Mouse (Mus musculus) heart, postnatal 25 days (tissue): Measurements from ENCODE around the gene Hnrnpll. TPM values are rescaled to one million over a fixed set of nuclear protein-coding genes. Genes with fewer than 3 reads are reported as not detected.
"Not testable (repeated sequence)": the region's sequence is repeated elsewhere in the genome, so short reads cannot be mapped to it uniquely, and the experiment has no call there.

Experiments used
- DNase-seq: peaks from one replicate; pipeline ENCODE4 v3.0.0; 2022; ENCODE audit warnings: low spot score
- intact Hi-C: fragments of 180-260 bp; cut with DNase I; formaldehyde crosslinking; loops from one replicate; pipeline ENCODE4 v1.15.1; 2025
- total RNA-seq, 2 experiments: library from RNA; stranded (reverse); gene quantifications; 2 replicates each; pipeline ENCODE4 v1.2.3; 2021

Gene Hnrnpll
- total RNA-seq, 2 experiments from 2014 or later = 21.0 to 22.3 TPM

GRCm38 (mm10) chr17:80060828-80061782, 1.0 kb downstream of the Hnrnpll start:
- intact Hi-C loops = loop anchor here (5.0 kb wide), 1 partner anchor 66 kb away; the partner anchor contains the start of gene Galm
- peak; percentile 4 for DNase-seq

- DNase-seq = no peak
- intact Hi-C loops = loop anchor here (5.0 kb wide), 1 partner anchor 67 kb away; the partner anchor contains the start of gene Galm
Observed at GRCm38 (mm10) chr17:80060151-80060550, 2.0 kb downstream of the Hnrnpll start.

GRCm38 (mm10) chr17:80059731-80060130, 2.4 kb downstream of the Hnrnpll start:
- no peak for DNase-seq
- intact Hi-C loops = loop anchor here (5.0 kb wide), 1 partner anchor 68 kb away; the partner anchor contains the start of gene Galm

DNA sequence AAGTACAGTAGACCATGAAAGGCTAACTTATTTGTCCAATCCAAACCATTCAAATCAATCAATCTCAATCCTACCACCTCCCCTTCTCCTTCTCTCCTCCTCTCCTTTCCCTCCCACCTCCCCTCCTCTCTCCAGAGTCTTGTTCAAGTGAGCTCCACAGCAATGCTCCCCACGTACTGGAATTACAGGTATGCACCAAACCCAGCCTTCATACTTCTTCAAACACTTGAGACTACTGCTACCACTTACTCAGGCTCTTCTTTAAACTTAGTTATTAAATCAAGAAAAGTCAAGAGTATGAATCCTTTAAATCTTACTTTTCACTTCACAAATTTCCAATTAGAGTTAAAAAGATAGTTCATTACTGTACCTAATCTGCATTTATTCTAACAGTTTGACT, 3.6 kb downstream of the Hnrnpll start:
- no peak for DNase-seq
- intact Hi-C loops = no loop called here

GRCm38 (mm10) chr17:80053931-80054734, 8.0 kb downstream of the Hnrnpll start:
- no peak for DNase-seq
- intact Hi-C loops = no loop called here

DNA sequence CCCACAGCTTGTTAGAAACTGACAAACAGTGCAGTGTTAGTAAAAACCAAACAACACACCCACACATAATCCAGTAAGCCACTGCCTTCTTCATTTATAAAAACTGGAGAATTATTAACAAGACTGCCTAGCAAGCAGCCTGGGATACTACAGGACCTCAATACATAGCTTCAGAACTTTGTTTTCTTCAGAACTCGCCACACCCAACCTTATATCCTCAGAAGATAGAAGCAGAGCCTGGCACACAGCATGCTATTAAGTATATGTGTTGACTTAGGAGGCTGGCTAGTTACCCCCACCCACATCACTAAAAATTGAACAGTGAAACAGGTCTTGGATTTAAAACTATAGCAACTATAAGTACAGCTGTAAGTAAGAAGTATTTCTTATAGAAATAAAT, 10.5 kb downstream of the Hnrnpll start:
- intact Hi-C loops = no loop called here
- no peak for DNase-seq

DNA sequence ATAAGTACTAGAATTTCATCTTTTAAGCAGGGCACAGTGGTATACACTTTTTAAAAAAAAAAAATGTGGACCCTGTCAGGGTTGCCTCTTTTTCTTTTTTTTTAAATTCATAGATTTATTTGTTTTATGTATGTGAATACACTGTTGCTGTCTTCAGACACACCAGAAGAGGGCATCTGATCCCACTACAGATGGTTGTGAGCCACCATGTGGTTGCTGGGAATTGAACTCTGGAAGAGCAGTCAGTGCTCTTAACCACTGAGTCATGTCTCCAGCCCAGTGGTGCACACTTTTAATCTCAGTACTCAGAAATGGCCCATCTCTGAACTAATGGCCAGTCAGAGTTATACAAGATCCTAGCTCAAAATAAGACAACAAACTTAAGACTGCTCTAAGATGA, 12.8 kb downstream of the Hnrnpll start:
- DNase-seq, intact Hi-C loops: not testable (repeated sequence)

DNA sequence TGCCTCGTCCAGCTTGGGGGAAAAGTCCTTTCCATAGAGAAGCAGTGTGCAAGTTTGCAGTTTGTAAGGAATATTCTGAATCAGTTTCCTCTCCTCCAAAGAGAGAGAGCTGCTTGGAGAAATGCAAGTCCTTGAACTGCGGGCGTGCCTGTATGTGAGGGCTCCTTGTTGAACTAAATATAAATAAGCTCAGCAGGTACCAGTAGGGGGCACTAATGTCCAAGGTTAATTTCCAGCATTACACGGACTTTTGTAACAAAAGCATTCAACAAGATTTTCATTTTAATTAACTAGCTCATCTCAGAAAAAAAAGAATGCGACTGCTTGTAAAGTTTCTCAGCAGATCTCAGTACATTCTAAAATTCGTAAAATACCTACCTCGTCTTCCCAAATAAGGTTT, 13.9 kb downstream of the Hnrnpll start:
- intact Hi-C loops = loop anchor here (1.0 kb wide), 1 partner anchor 132 kb away; no protein-coding TSS in a partner anchor
- DNase-seq = no peak

DNA sequence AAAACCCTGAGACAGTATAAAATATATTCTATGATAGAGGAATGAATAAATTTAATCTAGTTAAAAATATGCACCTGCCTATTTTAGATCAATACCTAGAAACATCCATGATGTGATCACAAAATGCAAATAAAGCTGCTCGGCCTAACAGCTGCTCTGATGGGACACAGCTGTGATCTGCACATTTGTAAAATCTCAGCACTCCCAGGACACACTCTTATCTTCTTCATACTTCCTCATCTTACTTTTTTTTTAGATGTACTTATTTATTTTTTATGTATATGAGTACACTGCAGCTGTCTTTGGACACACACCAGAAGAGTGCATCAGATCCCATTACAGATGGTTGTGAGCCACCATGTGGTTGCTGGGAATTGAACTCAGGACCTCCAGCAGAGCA, 20.4 kb downstream of the Hnrnpll start:
- intact Hi-C loops = no loop called here
- no peak for DNase-seq

DNA sequence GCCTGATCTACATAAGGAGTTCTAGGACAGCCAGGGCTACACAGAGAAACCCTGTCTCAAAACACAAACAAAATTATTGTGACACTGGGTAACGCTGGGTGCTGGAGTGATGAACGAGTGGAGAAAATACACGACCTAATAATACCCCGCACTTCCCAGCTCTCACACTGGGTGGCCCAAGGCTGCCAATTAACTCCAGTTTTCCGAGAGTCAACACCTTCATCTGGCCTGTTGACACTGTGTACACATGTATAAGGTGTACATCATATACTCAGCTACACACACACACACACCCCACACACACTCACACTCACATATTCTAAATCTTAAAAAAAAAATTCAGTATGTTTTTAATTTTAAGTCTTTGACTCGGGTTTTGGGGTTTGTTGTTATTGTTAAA, 33.5 kb downstream of the Hnrnpll start:
- DNase-seq = no peak
- intact Hi-C loops = no loop called here

GRCm38 (mm10) chr17:80026189-80026936, 35.8 kb downstream of the Hnrnpll start:
- DNase-seq = no peak
- intact Hi-C loops = no loop called here

DNA sequence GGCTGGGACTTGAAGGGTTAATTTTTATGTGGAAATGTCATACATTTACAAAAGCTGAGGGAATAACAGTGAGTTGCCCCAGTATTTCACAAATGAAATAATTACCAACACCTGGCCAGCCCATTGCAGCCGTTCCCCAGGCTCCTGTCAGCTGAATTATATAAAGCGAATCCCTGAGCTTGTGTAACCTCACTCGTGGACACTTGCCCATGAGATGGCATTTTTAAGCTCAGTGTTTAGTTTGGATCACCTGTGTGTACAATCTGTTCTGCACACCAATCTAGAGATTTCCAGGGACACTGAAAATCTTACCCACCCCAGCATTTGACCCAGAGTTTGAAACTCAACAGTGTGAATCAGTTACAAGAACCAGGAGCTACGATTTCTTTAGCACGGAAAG, 40.0 kb downstream of the Hnrnpll start:
- intact Hi-C loops = no loop called here
- DNase-seq = no peak

DNA sequence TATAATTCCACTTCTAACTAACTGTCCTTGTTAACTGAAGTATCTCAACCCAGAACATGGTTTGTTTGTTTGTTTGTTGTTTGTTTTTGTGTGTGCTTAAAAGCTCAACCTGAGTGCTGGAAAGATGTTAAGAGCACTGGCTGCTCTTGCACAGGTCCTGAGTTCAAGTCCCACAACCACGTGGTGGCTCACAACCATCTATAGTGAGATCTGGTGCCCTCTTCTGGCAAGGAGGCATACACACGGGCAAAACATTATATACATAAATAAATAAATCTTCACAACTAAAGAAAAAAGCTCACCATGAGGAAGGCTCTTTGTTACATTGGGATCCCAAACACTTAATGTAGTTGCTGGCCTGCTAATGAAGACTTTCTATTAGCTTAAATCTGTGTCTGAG, 41.6 kb downstream of the Hnrnpll start:
- DNase-seq = no peak
- intact Hi-C loops = no loop called here

DNA sequence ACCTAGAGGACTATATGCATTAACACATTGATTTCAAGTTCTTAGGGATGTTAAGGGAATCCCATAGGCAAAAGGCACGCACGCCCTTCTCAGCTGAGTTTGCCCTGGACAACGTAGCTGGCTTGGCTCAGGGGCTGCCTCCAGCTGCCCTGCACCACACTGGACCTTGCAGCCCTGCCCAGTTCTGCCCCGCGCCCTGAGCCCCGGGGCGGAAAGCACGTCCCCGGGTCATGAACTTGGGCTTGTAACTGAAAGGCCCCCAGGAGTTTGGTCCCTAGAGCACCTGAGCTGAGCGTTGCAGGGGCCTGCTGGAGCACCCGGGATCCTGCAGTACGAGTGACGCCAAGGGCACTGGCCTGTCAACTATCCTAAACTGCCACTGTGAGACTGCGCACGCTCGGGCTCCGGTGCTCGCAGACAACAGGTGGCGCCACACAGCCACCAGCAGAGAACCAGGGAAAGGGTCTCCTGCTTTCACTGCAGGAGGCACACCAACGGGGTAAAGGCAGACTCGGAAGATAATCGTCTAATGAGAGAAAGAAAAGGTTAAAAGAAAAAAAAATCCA, 43.1 kb downstream of the Hnrnpll start:
- intact Hi-C loops = no loop called here
- DNase-seq = no peak

DNA sequence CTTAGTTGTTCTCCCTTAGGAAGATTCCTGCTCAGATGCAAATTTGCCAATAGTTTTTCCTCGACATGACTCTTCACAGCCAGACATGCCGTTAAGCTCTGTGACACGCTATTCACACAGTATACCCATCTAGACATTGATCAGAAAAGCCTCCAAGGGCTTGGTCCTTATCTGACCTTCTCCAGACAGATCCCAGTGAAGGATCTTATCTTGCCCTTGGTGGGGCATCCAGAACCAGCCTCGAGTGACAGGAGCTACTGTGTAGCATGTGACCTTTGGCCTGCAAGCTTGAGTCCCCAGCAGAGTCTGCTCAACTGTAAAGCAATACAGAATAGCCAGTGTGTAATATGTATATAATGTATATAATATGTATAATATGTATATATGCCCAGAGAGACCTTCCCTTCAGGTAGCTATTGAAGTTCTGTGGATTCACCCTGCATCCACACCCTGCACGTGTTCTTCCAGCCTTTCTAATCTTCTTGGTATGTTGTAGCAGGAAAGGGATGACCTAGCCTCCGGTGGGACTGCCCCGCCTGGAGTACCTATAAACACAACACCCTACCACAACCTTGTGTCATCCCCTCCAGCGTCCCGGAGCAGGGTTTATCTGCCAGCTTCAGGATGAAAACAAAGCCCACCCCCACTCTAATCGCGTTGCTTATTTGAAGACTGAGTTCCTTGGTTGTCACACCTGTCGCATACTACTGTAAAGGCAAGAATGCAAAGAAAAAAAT, 43.7 kb downstream of the Hnrnpll start:
- intact Hi-C loops = no loop called here
- no peak for DNase-seq

- no peak for DNase-seq
- intact Hi-C loops = no loop called here
Observed at GRCm38 (mm10) chr17:80017389-80017788, 44.7 kb downstream of the Hnrnpll start.

DNA sequence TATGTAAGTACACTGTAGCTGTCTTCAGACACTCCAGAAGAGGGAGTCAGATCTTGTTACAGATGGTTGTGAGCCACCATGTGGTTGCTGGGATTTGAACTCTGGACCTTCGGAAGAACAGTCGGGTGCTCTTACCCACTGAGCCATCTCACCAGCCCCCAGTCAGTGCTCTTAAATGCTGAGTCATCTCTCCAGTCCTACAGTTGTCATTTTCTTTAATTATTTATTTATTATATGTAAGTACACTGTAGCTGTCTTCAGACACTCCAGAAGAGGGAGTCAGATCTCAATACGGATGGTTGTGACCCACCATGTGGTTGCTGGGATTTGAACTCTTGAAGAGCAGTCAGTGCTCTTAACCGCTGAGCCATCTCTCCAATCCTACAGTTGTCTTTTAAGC, 45.7 kb downstream of the Hnrnpll start:
- intact Hi-C loops, DNase-seq: not testable (repeated sequence)

DNA sequence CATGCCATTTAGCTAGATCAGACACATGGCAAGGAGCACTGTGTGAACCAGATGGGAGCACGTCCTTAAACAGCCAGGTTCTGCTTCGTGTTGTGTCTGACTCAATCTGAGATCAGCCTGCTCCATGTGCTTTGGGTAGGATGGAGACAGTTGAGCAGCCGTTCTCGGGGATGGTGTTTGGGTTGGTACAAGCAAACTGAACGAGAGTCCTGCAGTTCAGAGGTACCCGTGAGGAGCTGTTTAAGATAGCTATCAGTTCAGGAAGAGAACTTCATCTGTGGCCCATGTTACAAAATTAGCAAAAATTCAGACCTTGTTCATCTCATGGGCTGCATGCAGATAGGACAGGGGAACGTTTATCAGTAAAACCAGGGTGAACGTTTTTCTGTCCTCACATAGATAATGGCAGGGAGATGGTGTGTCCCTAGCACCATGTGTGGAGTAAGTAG, 47.7 kb downstream of the Hnrnpll start:
- no peak for DNase-seq
- intact Hi-C loops = no loop called here

DNA sequence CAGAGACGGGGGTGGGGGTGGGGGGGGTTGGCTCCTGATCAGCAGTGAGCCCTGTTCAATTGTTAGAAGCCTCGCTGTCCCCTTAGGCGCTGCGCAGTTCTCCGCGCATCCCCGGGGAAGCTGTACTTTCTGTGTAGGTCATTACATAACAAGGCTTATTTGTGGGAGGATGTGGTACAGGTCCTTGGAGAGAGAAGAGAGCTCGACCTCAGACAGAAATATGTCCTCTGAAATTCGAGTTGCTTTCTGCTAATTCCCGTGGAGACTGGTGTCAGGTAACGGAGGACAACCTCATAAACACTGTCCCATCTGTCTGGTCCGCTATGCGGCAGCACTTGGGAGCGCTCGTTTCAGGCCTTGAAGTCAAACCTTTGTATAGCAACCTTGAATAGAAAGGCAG, 52.2 kb downstream of the Hnrnpll start:
- intact Hi-C loops = loop anchor here (5.0 to 10.0 kb wide), 2 partner anchors 113 to 345 kb away; partner anchors contain the start of gene Atl2
- no peak for DNase-seq
